Mouse (Mus musculus): ENCODE measurements at regions not wholly inside any gene's neighbourhood (a gene's known extent, or its start where the extent isn't known, plus 50 kb on each side); places are given as distances from the start of the nearest gene placed in this dataset.

GRCm38 (mm10) chr1:12288521-12288920 is 874.6 kb downstream of the A830018L16Rik start:
- TF ChIP-seq CTCF (IDR thresholded peaks at IDR 0.05; ENCODE audit: control insufficient read depth, insufficient read depth, insufficient replicate concordance, low read depth, low read length) (no peak), POLR2A (IDR thresholded peaks at IDR 0.05; ENCODE audit: control insufficient read depth, low read depth, low read length) (no peak)
